Mouse (Mus musculus) urinary bladder, postnatal 14 days (tissue): ENCODE measurements at regions not wholly inside any gene's neighbourhood (a gene's known extent, or its start where the extent isn't known, plus 50 kb on each side); places are given as distances from the start of the nearest gene placed in this dataset.

Experiments
- DNase-seq: peaks from one replicate; pipeline ENCODE4 v3.0.0; 2021; ENCODE audit warnings: low spot score

- DNase-seq: no peak
Measured at GRCm38 (mm10) chr13:39950203-39950602, 411.0 kb downstream of the Ofcc1 start.

- no peak for DNase-seq
Measured at GRCm38 (mm10) chr13:39935216-39935615, 426.0 kb downstream of the Ofcc1 start.

- DNase-seq: no peak
Measured at GRCm38 (mm10) chr13:39931487-39931886, 429.8 kb downstream of the Ofcc1 start.

DNA sequence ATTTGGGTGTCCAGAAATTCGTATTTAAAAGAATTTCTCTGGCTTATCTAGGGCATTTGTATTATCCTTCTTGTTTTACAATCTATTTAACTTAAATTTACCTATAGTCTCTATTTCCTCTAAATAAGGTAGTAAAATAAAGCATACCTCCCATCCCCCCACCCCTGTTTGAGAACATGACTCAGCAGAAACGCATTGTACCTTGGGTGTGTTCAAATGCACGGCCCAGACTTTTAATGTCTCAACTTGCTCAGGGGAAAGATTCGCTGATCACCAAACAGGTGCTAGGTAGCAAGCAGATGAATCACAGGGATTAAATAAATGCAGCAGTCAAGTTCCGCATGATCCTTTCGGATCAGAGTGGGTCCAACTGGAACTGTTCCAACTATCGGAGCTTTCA is 432.7 kb downstream of the Ofcc1 start:
- no peak for DNase-seq

GRCm38 (mm10) chr13:39924366-39924765 is 436.9 kb downstream of the Ofcc1 start:
- DNase-seq: no peak

DNA sequence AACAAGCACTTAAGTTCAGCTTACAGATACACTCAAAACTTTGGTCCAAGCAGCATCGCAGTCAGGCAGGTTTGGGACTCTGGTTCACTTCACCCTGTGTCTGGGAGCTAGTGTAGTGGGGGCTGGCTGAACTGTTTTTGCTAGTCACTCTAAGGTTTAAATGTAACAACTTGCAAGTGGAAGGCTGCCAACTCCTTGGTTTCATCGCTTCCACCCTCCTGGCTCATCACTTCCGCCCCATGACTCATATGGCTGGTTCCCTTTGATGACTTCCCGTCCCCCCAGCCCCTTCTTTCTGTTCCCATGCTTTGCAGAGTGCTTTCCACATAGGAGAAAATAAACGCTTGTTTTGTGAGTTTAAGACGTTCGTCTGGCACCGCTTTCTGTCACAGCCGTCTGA is 438.1 kb downstream of the Ofcc1 start:
- DNase-seq: peak; percentile 10

GRCm38 (mm10) chr13:39907720-39908119 is 453.5 kb downstream of the Ofcc1 start:
- no peak for DNase-seq

DNA sequence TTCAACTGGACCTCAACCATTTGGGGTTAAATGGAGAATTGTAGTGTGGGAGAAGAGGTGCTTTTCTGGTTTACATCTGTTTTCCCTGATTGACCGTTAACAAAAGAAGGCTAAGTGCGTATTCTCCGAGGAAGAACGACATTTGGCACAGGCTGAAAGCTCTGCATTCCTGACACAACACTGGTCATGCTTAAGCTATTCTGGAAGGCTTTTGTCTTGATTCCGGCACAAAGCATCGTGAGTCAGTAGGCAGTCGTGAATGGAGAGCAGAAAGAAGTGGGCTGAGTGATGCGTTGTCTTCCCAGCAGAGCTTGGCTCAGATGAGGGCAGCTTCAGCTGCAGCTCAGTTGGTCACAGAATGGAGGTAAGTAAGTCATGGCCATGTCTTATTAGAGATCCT is 457.0 kb downstream of the Ofcc1 start:
- no peak for DNase-seq

DNA sequence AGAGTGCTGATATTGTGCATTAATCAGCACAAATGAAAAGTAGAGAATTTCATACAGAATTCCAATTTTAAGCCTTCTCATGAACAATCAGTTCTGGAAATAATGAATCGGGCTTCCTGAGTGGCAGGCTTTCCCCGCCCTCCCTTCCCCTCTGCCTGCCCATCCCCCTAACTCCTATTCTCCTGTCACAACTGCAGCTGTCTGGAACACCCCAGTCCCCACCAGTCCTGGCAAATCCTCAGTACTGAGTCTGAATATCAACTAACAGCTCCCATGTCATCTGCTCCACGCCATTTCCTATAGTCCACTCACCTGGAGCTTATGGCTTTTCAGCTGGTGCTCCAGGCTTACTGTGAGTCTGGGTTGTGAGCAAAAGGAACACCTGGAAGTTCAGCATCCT is 457.9 kb downstream of the Ofcc1 start:
- DNase-seq: no peak

- DNase-seq: no peak
Measured at GRCm38 (mm10) chr13:39899332-39899731, 461.9 kb downstream of the Ofcc1 start.

DNA sequence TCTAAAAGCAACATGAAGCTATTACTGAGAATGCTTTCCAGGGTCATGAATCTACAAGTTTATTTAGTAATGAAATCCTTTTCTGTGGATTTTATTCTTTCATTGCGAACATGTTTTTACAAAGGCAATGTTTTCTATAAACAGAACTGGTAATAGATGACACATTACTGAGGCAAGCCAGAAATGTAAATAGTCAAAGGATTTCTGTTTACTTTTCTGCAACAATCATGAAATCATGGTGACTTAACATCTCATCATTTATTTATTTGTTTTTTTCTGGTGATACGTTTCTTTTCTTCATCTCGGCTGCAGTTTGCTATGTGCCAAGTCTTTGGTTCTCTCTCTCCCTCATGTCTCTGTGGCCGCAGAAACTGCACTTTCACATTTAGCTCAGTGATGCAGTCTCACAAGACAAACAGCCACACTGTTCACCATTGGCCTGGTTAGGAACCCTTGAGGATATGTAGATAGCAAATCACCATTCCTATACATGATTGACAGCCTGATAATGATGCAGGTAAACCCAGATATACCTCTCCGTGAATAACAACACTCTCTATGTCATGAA is 462.8 kb downstream of the Ofcc1 start:
- DNase-seq: no peak

DNA sequence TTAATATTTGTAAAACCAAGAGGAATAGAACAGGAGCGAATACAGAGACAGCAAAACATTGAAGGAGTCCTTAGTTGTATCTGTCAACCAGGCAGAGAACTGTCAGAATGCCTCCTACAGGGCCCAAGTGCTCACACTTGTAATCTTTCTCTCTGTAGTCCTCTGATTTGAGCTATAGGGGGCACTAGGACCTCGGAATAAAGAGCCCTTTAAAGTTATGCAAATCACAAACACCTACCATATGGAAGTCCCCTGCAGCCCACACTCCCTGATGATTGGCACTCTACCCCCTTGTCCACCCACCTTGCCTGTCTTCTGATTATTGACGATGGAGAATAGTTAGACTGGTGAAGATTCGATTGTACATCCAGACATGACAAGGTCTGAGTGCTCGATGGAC is 467.1 kb downstream of the Ofcc1 start:
- DNase-seq: no peak

DNA sequence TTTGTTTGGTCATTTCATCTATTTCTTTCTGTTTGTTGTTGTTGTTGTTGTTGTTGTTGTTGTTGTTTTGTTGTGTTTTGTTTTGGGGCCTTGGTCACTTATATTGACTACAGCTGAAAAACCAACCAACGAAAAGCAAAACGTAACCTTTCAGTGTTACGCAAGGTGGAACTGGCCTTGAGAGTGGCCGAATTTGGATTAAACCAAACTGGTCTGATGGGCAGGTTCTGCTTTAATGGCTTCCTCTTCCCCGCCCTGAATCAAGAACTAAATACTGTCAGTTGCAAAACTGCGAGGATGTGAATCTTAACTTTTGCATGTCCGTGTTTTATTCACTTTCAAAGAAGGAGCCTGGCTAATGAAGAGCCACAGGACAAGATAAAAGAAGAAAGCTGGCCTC is 480.2 kb downstream of the Ofcc1 start:
- DNase-seq: no peak

- DNase-seq: no peak
Measured at GRCm38 (mm10) chr13:39880136-39880535, 481.1 kb downstream of the Ofcc1 start.

- DNase-seq: no peak
Measured at GRCm38 (mm10) chr13:39877361-39878141, 483.7 kb downstream of the Ofcc1 start.

GRCm38 (mm10) chr13:39852257-39852800 is 508.9 kb downstream of the Ofcc1 start:
- DNase-seq: no peak

DNA sequence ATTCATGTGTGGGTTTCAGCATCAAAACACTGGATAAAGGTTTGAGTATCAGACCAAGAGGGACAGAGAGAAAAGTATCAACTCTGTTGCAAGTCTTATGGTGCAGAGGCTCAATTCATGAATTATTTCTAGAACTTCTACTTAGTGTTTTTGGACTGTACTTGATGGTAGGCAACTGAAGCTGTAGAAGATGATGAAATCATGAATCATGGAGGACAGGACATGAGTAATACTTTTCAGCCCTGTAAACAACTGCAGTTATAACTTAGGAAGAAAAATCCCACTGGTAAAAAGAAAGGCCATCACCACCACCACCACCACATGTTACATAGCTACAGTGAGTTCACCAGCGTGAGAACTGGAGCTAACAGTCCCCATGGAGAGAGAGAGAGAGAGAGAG is 511.9 kb downstream of the Ofcc1 start:
- no peak for DNase-seq

DNA sequence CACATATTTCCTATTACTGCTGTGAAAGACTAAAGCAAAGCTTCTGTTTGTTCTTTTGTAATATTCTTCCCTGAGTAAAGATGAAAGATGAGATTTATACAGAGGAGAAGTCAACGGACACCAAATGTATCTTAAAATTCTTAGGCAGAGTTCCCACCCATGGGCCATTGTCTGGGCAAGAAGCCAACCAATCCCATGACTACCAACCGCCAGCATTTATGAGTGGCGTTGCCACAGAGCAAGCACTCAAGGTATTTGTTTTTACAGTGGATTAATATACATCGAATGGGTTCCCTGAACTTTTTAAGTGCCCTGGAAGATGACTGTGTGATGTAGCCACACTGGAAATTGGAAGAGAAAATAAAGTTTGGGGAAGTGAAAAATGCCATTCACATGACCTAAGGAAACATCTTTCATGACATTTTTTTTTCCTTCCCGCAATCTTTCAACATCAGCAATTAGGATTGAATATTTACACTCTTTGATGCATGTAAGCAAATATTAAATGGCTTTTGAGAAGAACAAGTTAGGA is 525.1 kb downstream of the Ofcc1 start:
- no peak for DNase-seq

DNA sequence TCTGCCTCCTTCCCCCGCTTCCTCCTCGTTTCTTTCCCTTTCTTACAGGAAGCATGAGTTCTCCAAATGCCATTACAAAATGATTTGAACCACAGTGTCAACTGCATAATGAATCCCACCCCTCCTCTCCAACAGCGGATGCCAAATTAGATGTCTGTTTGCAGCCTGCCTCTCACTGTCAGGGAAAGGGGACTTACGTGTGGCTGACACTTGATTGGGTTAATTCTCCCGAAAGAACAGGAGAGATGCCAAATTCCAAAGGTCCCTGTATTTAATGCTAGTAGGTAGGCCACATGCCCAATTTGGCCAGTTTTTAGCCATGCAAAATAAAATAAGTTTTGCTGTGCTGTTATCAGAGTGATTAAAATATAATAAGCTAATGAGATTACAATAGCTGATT is 525.9 kb downstream of the Ofcc1 start:
- DNase-seq: no peak

DNA sequence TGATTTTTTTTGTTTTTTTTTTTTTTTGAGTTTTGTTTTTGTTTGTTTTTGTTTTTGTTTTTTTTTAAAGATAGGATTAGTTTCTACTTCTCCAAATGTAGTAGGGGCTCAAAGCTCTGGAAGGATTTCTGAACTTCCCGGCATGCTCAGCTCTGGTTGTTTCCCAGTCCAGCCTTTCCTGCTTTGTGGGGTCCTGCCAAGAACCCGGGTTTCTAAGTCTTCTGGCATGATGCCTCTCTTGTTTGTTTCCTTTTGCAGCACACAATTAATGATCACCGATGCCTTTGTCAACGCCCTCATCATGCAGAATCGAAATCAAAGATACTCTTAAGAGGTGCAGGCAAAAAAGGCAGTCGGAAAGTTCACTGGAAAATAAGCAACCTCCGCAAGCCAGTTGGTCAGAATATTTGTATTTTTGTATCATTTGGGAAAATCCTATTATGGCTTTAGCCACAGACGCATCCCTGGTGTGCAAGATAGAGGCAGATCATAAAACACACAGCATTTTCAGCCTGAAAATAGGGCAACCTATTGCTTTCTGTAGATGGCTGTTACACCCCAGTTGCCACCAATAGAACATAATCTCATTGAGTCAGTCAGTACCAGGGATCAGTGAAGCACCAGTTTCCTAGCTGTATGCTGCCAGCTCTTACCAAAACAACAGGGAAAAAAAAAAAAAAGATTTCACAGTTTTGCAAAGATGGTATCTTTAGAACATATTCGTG is 526.6 kb downstream of the Ofcc1 start:
- no peak for DNase-seq

DNA sequence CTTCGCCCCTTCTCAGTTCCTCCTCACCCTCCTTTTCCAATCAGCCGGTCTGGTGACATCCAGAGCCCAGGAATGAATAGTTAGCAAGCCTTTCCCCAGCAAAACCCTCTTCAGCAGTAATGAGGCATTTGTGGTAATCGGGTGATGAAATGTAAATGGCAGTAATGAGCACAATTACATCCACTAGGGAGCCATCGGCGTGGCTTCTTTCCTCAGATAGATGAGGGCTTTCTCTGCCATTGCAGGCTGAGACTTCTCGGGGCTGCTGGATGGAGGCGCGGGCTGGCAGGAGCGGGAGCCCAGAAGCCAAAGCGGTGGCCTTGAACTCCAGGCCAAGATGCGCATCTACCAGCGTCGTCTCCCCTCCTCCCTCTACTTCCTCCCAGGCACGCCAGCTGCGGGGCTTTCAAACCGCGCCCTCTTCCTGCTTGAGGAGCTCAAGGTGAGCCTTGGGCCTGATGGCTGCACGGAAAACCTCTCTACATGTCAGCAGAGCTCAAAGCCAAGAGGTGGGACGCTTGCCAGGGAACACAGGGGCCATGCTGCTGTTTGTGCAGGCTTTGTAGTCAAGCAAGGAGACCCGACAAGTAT is 537.2 kb downstream of the Ofcc1 start:
- peak; percentile 6 for DNase-seq

DNA sequence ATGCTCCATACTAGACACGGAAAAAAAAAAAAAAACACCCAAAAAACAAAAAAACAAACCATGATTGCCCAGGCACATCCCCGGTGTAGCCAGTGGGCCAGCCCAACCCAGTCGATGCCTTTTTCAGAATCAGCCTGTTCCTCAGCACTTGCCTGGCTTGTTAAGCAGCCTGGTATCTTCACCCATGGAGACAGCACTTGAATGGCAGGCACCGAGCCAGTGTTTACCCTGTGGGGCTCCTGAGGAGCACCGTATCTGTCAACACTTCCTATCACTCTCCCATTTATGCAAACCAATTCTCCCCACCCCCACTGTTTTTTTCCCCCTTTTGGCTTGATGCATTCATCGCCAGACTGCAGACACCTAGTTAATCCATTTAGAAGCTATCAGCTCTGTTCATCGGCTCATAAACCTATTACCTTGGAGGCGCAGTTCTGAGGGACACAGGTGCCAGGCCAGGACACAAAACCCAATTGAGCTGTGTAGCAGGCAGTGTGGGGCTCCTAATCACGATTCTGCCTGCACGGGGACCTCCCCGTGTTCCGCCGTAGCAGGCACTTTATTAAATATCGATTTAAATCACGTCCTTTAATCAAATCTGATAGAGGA is 537.8 kb downstream of the Ofcc1 start:
- DNase-seq: no peak
